Mouse (Mus musculus): ENCODE measurements around the gene B4galt7.
"Not testable (repeated sequence)": the region's sequence is repeated elsewhere in the genome, so short reads cannot be mapped to it uniquely, and the experiment has no call there.

The B4galt7 gene

DNA sequence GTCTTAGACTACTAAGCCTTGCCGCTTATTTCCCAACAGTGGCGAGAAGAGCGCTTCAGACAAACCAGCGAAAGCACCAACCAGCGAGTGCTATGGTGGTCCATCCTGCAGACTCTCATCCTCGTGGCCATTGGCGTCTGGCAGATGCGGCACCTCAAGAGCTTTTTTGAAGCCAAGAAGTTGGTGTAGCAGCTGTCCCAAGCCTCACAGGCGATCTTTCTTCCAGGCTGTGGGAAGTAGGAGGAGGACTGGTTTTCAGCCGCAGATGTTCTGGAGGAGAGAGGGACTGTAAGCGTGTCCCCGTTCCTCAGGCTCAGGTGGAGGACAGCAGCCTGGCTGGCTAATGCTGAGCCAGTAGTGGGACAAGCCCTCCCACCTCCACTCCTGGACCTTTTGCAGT lies 2.9 kb upstream of the B4galt7 start:
- in situ Hi-C loops (cut with MboI, MseI) = no loop called here

GRCm38 (mm10) chr13:55600657-55601056 lies 961 bp downstream of the B4galt7 start:
- in situ Hi-C loops (cut with MboI, MseI) = loop anchor here in 1 of 2 experiments (5.0 kb wide), 1 partner anchor 37 kb away; the partner anchor contains the start of gene Ddx46

DNA sequence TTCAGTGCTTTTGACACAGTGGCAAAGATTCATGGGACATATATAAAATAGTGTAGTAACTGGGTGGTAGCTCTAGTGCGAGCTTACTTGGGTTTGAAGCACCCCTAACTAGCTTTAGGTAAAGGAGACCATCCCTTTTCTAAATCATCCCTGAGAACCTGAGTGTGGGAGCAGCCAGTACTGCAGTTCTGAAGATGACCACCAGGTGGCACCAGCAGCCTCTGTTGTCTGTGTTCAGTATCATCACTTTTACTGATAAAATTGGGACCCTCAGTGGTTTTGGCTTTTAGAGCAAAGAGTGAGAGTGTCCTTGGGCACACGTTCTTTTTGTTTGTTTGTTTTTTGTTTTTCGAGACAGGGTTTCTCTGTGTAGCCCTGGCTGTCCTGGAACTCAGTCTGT lies 1.9 kb downstream of the B4galt7 start:
- in situ Hi-C loops (cut with MboI, MseI) = loop anchor here in 1 of 2 experiments (5.0 kb wide), 1 partner anchor 36 kb away; the partner anchor contains the start of gene Ddx46

DNA sequence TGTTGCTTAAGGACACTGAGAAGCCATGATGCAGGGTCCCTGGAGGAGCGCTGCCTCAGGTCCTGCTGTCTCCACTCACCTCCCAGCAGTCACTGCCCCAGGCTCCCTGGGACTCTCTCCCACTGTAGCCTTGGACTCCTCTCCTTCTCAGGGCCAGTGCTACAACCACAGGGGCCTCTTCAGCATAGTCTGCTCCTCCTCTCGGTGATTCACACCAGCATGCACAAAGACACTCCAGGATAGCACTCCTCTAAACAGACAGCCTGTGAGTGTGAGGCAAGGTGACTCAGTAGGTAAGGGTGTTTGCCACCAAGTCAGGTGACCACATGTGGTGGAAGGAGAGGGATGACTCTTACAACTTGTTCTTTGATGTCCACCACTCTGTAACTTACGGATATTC lies 4.9 kb downstream of the B4galt7 start:
- in situ Hi-C loops (cut with MboI, MseI) = loop anchor here in 1 of 2 experiments (5.0 kb wide), 1 partner anchor 33 kb away; the partner anchor contains the start of gene Ddx46

GRCm38 (mm10) chr13:55606899-55607623 lies 7.4 kb downstream of the B4galt7 start:
- in situ Hi-C loops (cut with MboI, MseI) = no loop called here

GRCm38 (mm10) chr13:55607624-55608006 lies 7.9 kb downstream of the B4galt7 start:
- in situ Hi-C loops (cut with MboI, MseI) = no loop called here

GRCm38 (mm10) chr13:55611996-55612395 lies 12.3 kb downstream of the B4galt7 start:
- in situ Hi-C loops (cut with MboI, MseI) = no loop called here

DNA sequence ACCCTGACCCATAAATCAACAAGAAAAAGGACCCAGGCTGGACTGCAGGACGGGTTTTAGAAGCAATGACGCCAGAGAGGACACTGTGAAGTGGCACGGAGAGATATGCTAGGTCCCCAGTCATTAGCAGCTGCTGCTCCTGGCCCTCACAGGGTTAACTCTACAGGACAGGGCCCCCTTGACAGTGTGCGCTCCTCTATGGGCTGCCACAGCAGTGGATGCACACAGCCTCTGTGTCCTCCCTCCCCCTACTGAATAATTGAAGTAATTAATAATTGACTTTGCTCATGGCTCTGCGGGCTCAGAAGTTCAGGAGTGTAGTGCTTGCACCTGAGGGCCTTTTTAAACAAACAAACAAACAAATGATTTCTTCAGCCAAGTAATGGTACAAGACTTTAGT lies 13.8 kb downstream of the B4galt7 start:
- in situ Hi-C loops (cut with MboI, MseI) = no loop called here

DNA sequence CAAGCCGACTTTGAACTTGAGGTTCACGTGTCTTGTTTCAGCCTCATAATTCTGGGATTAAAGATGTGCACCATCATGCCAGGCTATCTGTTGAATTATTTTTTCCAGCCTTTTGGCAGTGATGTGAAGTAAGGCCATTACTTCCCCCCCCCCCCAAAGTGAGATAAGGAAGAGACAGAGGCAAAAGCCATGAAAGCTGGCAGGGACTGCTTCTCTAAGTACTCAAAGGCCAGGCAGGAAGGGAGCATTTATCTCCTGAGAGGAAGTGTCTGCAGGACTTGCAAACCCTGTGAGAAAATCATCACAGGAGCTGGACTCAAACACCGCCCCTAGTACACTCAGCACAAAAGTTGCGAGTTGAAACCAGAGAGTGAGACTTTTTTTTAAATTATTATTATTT lies 19.6 kb downstream of the B4galt7 start:
- in situ Hi-C loops (cut with MboI, MseI) = no loop called here

DNA sequence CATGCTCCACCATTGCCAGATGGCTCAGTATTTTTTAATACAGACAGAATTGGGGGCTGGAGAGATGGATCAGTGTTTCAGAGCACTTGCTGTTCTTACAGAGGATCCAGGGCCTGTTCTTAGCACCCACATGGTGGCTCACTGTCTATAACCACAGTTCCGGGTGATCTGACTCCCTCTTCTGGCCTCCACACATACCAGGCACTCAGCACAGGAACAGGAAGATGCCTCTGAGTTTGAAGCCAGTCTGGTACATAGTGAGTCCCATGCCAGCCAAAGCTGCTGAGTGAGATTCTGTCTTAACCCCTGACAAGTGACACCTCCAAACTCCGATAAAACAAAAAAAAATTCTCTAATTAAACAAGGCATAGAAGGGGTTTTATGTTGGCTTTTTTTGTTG lies 20.6 kb downstream of the B4galt7 start:
- in situ Hi-C loops (cut with MboI, MseI) = no loop called here

- in situ Hi-C loops (cut with MboI, MseI) = not testable (repeated sequence)
Observed at GRCm38 (mm10) chr13:55622156-55622648, 22.5 kb downstream of the B4galt7 start.

DNA sequence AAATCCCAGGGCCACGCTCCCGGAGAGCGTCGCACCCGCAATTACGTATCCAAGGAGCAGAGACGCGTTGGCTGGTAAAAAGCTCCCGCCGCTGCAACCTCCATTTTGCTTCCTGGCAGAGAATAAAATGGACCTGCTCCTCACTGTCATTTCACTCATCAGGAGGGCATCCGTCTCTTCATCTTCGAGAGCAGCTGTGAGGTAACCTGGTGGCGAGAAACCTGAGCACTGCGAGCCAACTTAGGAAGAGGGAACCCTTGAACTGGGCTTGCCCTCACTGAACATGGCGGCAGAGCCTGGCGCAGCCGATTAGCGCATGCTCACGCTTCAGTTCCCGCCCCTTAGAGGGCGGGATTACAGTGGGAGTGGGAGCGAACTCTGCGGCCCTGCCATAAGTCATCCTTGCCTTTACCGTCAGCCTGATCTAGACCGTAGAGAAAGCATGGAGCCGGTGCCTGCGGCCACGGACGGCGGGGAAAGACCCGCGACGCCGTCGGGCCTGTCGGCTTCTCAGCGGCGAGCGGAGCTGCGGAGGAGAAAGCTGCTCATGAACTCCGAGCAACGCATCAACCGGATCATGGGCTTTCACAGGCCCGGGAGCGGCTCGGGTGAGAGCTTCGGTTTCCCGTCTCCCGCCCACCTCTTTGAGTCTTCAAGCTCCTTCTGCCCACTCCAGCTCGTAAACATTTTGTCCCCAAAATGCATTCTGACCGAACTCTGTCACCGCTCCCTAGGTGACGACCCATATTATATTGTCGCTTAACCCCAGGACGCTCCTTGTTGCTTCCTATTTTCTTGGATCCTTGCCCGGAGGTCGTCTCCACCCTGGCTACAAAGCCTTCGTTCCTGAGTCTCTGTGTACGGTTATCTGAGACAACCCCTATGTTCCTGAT lies 23.2 kb downstream of the B4galt7 start, which contains the start of gene Caml:
Caml (plus strand) TSS at position 357 of the 893 bp plus-strand sequence.
- in situ Hi-C loops (cut with MboI, MseI) = no loop called here

- in situ Hi-C loops (cut with MboI, MseI) = loop anchor here in 1 of 2 experiments (5.0 kb wide), 1 partner anchor 32 kb away; no protein-coding TSS in a partner anchor
Observed at GRCm38 (mm10) chr13:55634639-55635127, 35.0 kb downstream of the B4galt7 start, which contains the start of gene Ddx46. TSS of gene Ddx46 (plus strand) at chr13:55635027.

- in situ Hi-C loops (cut with MboI, MseI) = loop anchor here in 1 of 2 experiments (5.0 kb wide), 1 partner anchor 33 kb away; no protein-coding TSS in a partner anchor
Observed at GRCm38 (mm10) chr13:55635146-55635571, 35.5 kb downstream of the B4galt7 start.

DNA sequence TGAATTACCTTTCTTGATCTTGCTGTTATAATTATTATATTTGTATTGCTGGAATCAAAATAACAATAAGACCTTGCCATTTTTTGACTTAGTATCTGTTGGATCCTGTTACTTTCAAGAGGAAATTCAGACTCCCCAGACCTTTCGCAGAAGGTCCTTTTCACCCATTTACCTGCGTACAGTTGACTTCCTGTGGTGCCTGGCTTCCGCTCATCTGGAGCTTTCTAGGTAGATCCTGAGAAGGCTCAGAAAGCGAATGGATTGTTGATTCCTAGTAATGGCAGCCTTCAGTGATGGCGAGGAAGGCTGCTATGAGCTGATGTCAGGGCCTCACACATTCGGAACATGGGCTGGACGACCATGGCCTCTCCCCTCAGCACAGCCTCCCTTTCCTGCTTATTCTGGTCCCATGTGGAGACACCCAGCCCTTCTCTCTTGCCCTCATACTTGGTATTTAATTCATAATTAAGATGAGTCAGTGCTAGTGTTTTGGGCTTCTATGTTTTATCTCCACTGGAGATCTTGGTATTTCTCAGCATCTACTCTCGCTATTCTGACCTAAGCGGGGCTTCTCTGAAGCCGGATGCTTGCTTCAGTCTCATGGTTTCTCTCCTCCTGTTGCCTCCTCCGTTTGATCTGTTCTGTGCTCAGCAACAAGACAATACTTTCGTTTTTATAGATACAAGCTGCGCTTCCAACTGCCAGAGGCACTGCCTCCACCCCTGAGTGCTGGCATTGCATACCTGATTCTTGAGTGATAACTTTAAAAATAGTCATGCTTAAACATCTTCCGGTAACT lies 36.7 kb downstream of the B4galt7 start:
- in situ Hi-C loops (cut with MboI, MseI) = loop anchor here in 1 of 2 experiments (5.0 kb wide), 1 partner anchor 34 kb away; no protein-coding TSS in a partner anchor

GRCm38 (mm10) chr13:55640480-55640879 lies 40.8 kb downstream of the B4galt7 start:
- in situ Hi-C loops (cut with MboI, MseI) = not testable (repeated sequence)

DNA sequence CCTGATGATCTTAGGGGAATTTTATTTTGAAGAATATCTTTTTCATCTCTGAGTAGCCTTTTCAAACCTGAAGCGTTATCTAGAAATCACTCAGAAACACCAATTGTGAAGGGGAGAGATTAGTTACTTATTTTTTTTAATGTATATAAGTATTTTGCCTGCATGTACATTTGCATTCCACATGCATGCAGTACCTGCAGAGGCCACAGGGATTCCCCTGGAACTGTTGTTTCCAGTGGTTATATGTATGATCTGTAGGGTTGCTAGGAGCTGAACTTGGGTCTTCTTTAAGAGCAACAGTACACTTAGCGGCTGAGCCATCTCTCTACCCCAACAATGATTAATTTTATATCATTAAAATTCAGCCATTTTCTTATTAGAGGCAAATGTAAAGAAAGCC lies 44.8 kb downstream of the B4galt7 start:
- in situ Hi-C loops (cut with MboI, MseI) = no loop called here

- in situ Hi-C loops (cut with MboI, MseI) = no loop called here
Observed at GRCm38 (mm10) chr13:55650098-55650497, 50.4 kb downstream of the B4galt7 start.

- in situ Hi-C loops (cut with MboI, MseI) = no loop called here
Observed at GRCm38 (mm10) chr13:55650980-55651379, 51.3 kb downstream of the B4galt7 start.

Measured in T-helper 17 cell (primary cell).